Mouse (Mus musculus) gonadal fat pad, adult 2 months (tissue): Measurements from ENCODE around the gene Tmem222. TPM values are rescaled to one million over a fixed set of nuclear protein-coding genes. Genes with fewer than 3 reads are reported as not detected.

ENCODE experiments used
- DNase-seq: peaks from one replicate; pipeline ENCODE4 v3.0.0-alpha.2; 2012; ENCODE audit warnings: low read depth
- polyA plus RNA-seq: library from polyadenylated mRNA; depleted of rRNA; stranded (reverse); fragments of >200 nt; gene quantifications from 2 replicates; pipeline ENCODE4 v1.2.3, GENCODE M21; 2012

Gene Tmem222
- polyA plus RNA-seq, 1 experiment, result 125 TPM

DNA sequence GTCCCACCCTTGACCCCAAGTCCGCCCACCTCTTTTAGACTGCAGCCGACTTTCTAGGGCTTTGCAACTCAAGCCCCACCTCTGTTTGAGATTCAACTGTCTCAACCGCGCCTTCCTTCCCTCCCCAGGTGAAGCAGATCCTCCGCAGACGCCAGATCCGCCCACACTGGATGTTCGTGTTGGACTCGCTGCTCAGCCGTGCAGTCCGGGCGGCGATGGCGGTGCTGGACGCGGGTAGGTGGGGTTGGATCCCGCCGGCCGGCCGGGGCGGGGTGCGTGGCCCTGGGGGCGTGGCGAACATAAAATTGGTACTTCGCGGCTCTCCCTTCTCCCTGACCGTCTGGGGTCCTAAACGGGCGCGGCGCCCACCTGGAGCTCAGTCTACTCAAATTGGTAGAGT, 26.4 kb downstream of the Tmem222 start:
- DNase-seq, result no peak

DNA sequence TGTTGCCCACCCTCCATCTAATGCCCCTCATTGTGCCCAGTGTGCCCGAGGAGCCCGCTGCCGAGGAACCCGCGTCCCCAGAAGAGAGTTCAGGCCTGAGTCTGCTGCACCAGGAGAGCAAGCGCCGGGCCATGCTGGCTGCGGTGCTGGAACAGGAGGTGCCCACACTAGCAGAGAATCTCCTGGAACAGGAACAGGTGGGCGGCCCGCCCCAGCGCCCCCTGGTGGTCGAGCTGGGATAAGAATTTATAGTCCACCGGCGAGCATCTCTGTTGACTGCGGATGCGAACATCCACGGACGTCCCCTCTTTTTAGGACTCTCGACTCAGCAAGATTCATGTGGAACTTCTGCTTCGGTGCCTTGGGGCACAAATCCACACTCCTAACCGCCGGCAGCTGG, 27.0 kb downstream of the Tmem222 start:
- no peak for DNase-seq

- DNase-seq, result no peak
Observed at GRCm38 (mm10) chr4:133247806-133248449, 29.7 kb downstream of the Tmem222 start.

DNA sequence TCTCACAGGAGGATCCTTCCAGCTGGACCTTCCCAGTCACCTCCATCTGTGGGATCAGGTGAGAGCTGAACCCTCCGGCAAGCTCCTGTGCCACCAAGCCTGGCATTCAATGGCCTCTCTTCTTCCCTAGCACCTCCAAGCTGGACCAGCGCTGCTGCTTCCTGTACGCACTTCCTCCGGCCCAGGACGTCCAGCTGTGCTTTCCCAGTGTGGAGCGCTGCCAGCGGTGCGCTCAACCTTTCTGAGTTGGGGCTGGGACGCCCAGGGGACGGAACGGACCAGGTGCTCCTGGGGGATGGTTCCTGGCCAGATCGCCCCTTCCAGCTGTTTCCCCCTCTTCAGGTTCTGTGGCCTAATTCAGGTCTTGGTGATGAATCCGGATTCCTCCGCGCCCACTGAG, 30.5 kb downstream of the Tmem222 start:
- no peak for DNase-seq

GRCm38 (mm10) chr4:133244289-133244688, 33.3 kb downstream of the Tmem222 start:
- DNase-seq, result no peak

DNA sequence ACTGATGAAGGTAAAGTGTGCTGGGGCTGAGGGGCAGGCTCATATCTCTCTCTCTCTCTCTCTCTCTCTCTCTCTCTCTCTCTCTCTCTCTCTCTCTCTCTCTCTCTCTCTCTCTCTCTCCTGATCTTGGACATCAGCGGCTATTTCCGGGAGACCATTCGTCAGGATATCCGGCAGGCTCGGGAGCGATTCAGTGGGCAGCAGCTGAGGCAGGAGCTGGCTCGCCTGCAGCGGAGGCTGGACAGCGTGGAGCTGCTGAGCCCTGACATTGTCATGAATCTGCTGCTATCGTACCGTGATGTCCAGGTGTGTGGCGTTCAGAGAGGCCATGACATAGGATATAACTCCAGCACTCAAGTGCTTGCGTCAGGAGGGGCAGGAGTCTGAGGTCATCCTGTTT, 34.1 kb downstream of the Tmem222 start:
- DNase-seq, result no peak

DNA sequence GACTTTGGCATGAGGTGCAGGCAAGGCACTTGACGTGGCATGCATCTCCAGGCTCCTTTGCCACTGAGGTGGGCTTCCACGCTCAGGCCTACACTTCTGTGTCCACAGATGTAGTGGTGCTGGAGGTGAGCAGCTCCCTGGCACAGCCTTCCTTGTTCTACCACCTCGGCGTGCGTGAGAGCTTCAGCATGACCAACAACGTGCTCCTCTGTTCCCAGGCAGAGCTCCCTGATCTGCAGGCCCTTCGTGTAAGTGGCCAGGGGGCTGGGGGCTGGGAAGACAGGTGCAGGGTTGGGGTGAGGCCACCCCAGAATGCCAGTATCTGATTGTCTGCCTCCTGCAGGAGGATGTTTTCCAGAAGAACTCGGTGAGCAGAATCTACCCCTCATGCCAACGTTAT, 34.9 kb downstream of the Tmem222 start:
- no peak for DNase-seq

- no peak for DNase-seq
Observed at GRCm38 (mm10) chr4:133241910-133242309, 35.7 kb downstream of the Tmem222 start.

- DNase-seq, result no peak
Observed at GRCm38 (mm10) chr4:133240934-133241908, 36.4 kb downstream of the Tmem222 start.

GRCm38 (mm10) chr4:133240490-133240921, 37.1 kb downstream of the Tmem222 start, which contains the start of gene Map3k6:
Gene Map3k6 (plus strand): TSS chr4:133240818.
- DNase-seq, result no peak

DNA sequence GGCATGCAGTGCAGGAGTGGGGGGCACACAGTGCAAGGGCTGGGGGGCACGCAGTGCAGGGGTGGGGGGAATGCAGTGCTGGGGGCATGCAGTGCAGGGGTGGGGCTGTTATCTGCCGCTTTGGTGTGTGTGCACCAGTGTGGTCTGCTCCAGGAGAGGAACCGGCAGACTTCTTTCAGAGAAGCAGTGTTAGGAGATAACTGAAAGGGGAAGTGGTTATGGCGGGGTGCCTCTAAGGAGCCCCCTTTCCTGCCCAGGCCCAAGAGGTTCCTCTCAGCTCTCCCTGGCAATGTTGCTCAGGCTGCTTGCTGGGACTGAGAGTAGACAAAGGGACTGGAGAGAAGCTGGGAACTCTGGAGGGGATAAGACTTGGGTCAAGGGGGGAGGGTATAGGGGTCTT, 39.7 kb downstream of the Tmem222 start:
- DNase-seq, result no peak

- no peak for DNase-seq
Observed at GRCm38 (mm10) chr4:133235415-133235814, 42.2 kb downstream of the Tmem222 start.

DNA sequence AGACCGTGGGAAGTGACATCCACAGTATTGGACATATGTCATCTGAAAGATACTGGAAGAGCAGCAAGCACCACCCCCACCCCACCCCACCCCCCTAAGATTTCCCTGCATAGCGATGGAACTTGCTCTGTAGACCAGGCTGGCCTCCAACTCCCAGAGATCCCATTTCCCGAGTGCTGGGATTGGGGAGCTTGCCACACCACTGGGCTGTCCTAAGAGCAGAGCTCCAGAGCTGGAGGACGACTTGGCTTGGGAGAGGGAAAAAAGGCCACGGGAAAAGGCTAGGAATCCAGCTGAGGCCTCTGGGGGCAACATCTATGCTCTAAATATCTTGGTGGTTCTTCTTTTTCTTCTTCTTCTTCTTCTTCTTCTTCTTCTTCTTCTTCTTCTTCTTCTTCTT, 42.8 kb downstream of the Tmem222 start:
- DNase-seq, result no peak

- DNase-seq, result no peak
Observed at GRCm38 (mm10) chr4:133233285-133233976, 44.2 kb downstream of the Tmem222 start.

GRCm38 (mm10) chr4:133229582-133229981, 48.0 kb downstream of the Tmem222 start:
- no peak for DNase-seq

DNA sequence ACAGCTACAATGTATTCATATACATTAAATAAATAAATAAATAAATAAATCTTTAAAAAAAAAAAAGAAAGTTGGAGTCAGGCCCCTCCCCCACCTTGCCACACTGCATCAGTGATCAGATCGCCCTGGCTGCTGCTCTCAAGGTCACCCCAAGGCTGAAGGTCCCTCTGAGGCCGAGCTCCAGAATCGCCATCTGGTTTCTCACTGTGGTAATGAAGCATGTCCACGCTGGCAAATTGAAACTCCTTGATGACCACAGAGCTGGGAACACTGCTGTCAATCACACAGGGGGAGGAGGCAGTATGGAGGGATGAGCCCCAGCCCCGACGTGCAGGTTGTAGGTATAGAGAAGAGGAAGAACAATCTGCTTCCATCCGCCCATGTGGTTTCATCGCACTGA, 50.0 kb downstream of the Tmem222 start:
- DNase-seq, result no peak

- no peak for DNase-seq
Observed at GRCm38 (mm10) chr4:133226073-133226472, 51.5 kb downstream of the Tmem222 start.

GRCm38 (mm10) chr4:133223875-133224274, 53.7 kb downstream of the Tmem222 start:
- DNase-seq, result no peak

- DNase-seq, result no peak
Observed at GRCm38 (mm10) chr4:133221701-133222100, 55.9 kb downstream of the Tmem222 start.

DNA sequence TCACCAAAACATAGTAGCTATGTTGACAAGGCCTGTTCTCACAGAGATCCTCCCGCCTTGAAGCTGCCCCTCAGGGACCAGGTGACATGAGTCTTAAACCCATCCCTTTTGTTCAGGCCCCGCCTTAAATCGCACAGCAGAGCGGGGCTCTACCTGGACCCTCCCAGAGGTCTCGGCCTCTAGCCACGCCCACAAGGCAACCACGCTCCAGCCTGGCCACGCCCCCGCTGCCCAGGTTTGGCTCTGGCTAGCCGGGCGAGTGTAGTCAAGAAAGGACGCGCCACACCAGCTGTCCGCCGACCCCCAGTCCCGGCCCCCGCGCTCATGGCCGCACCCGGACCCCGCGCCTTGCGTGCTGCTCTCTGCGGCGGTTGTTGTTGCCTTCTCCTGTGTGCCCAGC, 56.9 kb downstream of the Tmem222 start:
- DNase-seq, result no peak

DNA sequence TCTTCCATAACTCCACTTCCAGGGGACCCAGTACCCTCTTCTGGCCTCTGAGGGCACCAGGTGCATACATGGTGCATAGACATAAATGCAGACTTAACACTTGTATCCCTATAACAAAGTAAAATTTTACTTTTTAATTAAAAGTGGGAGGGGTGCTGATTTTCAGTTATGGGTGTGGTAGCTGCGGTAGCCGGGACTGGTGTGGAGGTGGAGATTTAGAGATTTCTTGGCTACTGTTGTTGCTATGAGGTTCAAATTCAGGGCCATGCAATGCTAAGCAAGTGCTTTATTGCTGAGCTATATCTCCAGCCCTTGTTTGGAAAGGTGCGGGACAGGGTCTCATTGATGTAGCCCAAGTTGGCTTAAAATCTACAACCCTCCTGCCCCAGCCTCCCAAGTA, 58.8 kb downstream of the Tmem222 start:
- no peak for DNase-seq

DNA sequence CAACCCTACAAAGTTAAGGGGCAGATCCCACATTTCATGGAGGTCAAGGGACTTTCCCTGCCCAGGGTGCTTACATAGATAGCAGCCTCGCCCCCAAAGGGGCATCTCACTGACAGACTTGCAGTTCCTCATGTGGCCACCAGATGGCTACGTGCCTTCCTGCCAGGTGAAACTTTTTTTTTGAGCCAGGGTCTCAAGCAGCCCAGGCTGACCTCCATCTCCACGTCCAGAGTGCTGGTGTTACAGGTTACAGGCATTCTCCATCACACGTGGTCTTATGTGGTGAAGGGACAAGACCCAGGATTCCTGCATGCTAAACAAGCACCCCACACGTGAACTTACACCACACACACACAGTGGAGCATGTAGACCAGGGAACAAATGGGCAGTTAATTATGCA, 60.0 kb downstream of the Tmem222 start:
- DNase-seq, result no peak
